Mouse (Mus musculus) liver, postnatal 0 days (tissue): ENCODE measurements around the gene Plet1. TPM values are rescaled to one million over a fixed set of nuclear protein-coding genes. Genes with fewer than 3 reads are reported as not detected.

Experiments
- ATAC-seq: fragments of 200-750 bp; cut with Nextera tagmentation; 2 replicates; pipeline ENCODE4 v1.8.0; 2017; ENCODE audit warnings: mild to moderate bottlenecking, moderate library complexity
- DNase-seq: peaks from one replicate; pipeline ENCODE4 v3.0.0-alpha.2; 2016
- H3K27ac ChIP-seq: fragments of 300-500 bp; sonication (generic); 2 replicates; pipeline ENCODE4 v1.5.1; 2014; ENCODE audit warnings: antibody characterized with exemption, moderate library complexity, mild to moderate bottlenecking, low read depth
- H3K27me3 ChIP-seq: fragments of 300-500 bp; sonication (generic); 2 replicates; pipeline ENCODE4 v1.6.1; 2014; ENCODE audit warnings: low read length, control low read depth, mixed read lengths; ENCODE audit not compliant: insufficient read depth
- H3K36me3 ChIP-seq: fragments of 300-500 bp; sonication (generic); replicated peaks from 2 replicates; pipeline ENCODE4 v1.6.1; 2014; ENCODE audit warnings: mild to moderate bottlenecking, control low read depth, low read length, moderate library complexity, mixed read lengths; ENCODE audit not compliant: insufficient read depth
- H3K4me1 ChIP-seq: fragments of 300-500 bp; sonication (generic); 2 replicates; pipeline ENCODE4 v1.6.1; 2014; ENCODE audit warnings: antibody characterized with exemption, mild to moderate bottlenecking, control low read depth; ENCODE audit not compliant: insufficient read depth
- H3K4me2 ChIP-seq: fragments of 300-500 bp; sonication (generic); 2 replicates; pipeline ENCODE4 v1.6.1; 2014; ENCODE audit warnings: low read depth, mild to moderate bottlenecking, low read length, moderate library complexity, mixed read lengths
- H3K4me3 ChIP-seq: fragments of 300-500 bp; sonication (generic); 2 replicates; pipeline ENCODE4 v1.5.1; 2014; ENCODE audit warnings: low read depth, low read length
- H3K9ac ChIP-seq: fragments of 300-500 bp; sonication (generic); replicated peaks from 2 replicates; pipeline ENCODE4 v1.6.1; 2014; ENCODE audit warnings: mild to moderate bottlenecking, moderate library complexity
- H3K9me3 ChIP-seq: fragments of 300-500 bp; sonication (generic); 2 replicates; pipeline ENCODE4 v1.6.1; 2016; ENCODE audit warnings: mild to moderate bottlenecking, control low read depth, low read length, mixed read lengths
- CTCF ChIP-seq: sonication (generic); IDR thresholded peaks from 2 replicates; pipeline ENCODE4 v1.5.1; 2016; ENCODE audit warnings: antibody characterized with exemption, low read depth
- EP300 ChIP-seq: IDR thresholded peaks from 2 replicates; pipeline ENCODE4 v1.6.1; 2016; ENCODE audit warnings: antibody characterized with exemption, low read depth, mild to moderate bottlenecking
- WGBS: fragments of 180-500 bp; shearing (Covaris S2); extraction: QIAGEN DNeasy Blood & Tissue Kit; methylation state at CpG from one replicate; pipeline ENCODE4 v1.1.7; 2014; ENCODE audit not compliant: insufficient replicate concordance; 5-methylcytosine and 5-hydroxymethylcytosine counted together
- polyA plus RNA-seq: library from polyadenylated mRNA; unstranded; fragments of >200 nt; fragmentation: Nextera tagmentation; extraction: Ambion mirVana; gene quantifications from 2 replicates; pipeline ENCODE4 v1.2.1, GENCODE M21; 2015

Gene Plet1
- polyA plus RNA-seq, 1 experiment from 2014 or later, result 1.0 TPM

DNA sequence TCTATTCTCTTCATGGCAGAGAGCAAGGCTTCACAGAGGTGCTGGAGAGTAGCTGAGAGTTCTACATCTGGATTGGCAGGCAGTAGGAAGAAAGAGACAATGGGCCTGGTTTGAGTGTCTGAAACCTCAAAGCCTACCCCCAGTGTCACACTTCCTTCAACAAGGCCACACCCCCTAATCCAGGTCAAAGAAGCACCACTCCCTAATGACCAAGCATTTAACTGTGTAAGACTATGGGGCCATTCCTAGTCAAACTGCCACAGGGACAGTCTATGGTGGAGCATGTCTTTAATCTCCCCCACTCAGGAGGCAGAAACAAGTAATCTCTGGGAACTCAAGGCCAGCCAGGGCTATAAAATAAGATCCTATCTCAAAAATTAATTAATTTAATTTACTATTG, 3.5 kb upstream of the Plet1 start:
- no peak overlapping the region for H3K4me2 ChIP-seq
- H3K27me3 ChIP-seq, result no peaks in the 10 kb centered on the region
- no peak overlapping the region for H3K4me3 ChIP-seq
- no peak for TF ChIP-seq EP300
- TF ChIP-seq CTCF, result no peak
- DNase-seq (no peak), ATAC-seq (no peak)
- no peak overlapping the region for H3K9ac ChIP-seq
- no peaks in the 10 kb centered on the region for H3K36me3 ChIP-seq
- peaks cover 2% of the 10 kb centered on the region; the same call in 1 of the 2 replicates for H3K4me1 ChIP-seq
- H3K27ac ChIP-seq, result no peak overlapping the region
- no peaks in the 10 kb centered on the region for H3K9me3 ChIP-seq

DNA sequence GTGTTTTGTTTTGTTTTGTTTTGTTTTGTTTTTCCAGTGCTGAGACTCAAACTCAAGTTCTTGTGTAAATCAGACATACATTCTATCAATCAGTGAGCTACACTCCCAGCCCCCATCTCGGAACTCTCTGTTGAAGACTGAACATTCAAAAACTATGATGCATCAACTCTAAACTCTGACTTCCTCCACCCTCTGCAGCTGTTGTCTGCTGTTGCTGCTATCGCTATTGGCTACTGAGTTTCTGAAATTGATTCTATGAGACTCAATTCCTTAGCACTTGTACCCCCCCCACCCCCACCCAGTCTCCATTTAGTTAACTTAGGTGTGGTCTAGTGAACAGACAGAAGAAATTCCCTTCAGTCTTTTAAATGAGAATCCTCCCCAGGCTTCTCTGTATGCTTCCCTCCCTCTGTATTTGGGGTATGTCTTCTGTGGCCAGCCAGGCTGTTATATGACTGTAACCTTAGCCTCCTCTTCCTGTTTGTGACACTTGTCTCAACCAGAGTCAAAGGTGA, 2.7 kb upstream of the Plet1 start:
- no peaks in the 10 kb centered on the region for H3K36me3 ChIP-seq
- no peaks in the 10 kb centered on the region for H3K27me3 ChIP-seq
- no peak overlapping the region for H3K27ac ChIP-seq
- H3K9me3 ChIP-seq, result no peaks in the 10 kb centered on the region
- TF ChIP-seq CTCF (no peak), EP300 (no peak)
- H3K4me2 ChIP-seq, result no peak overlapping the region
- ATAC-seq (no peak), DNase-seq (no peak)
- H3K9ac ChIP-seq, result no peak overlapping the region
- H3K4me3 ChIP-seq, result no peak overlapping the region
- 56% methylated on average over 2 of the region's 2 CpGs for WGBS
- 0 out of 2 replicates have a peak, but pooled peaks cover 3% of the 10 kb centered on the region for H3K4me1 ChIP-seq

GRCm38 (mm10) chr9:50493777-50494176, 548 bp upstream of the Plet1 start:
- H3K27me3 ChIP-seq, result no peaks in the 10 kb centered on the region
- no peaks in the 10 kb centered on the region for H3K36me3 ChIP-seq
- H3K9ac ChIP-seq, result no peak overlapping the region
- no peak overlapping the region for H3K4me3 ChIP-seq
- TF ChIP-seq EP300, result no peak
- TF ChIP-seq CTCF, result no peak
- H3K9me3 ChIP-seq, result no peaks in the 10 kb centered on the region
- WGBS, result 68% methylated on average over 2 of the region's 2 CpGs
- ATAC-seq, result no peak
- no peak overlapping the region for H3K4me2 ChIP-seq
- H3K27ac ChIP-seq, result no peak overlapping the region
- H3K4me1 ChIP-seq, result peaks cover 8% of the 10 kb centered on the region; the same call in 1 of the 2 replicates
- no peak for DNase-seq

DNA sequence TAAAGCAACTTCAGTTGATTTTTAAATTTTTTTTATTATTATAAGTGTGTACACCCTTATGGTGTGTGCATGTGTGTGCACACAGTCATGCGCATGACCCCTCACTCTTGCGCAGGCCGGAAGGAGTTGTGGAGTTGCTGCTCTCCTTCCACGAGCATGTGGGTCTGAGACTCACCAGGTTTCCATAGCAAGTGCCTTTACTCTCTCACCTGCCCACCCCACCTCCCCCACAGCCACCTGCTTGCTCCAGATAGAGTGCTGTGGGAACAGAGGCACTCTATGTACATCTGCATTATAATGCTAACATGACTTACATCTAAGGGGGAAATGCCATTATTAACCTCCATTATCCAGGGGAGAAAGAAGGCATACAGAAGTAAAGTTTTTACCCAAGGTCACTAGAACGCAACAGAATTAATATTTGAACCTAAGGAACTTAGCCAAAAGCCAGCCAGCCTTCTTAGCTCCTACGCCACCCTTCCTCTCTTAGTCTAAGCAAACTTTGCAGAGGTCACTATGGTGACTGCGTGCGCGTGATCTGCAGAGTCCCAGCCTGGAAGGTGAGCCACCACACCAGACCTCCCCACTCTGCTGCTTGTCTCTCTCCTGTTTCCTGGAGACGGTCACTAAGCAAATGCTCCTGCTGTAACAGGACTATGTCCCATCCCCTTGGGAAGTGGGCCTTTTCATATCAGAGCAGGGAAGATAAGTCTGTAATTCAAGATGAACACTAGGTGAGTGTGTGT, 1.3 kb downstream of the Plet1 start:
- Histone ChIP-seq H3K4me1 (peaks cover 11% of the 10 kb centered on the region), H3K27me3 (no peaks in the 10 kb centered on the region), H3K36me3 (no peaks in the 10 kb centered on the region), H3K9me3 (no peaks in the 10 kb centered on the region), H3K4me3 (no peak overlapping the region), H3K27ac (no peak overlapping the region; the same call in 1 of the 2 replicates), H3K9ac (no peak overlapping the region), H3K4me2 (no peak overlapping the region)
- DNase-seq (no peak), ATAC-seq (no peak)
- no peak for TF ChIP-seq CTCF
- no peak for TF ChIP-seq EP300
- 65% methylated on average over 10 of the region's 10 CpGs for WGBS

GRCm38 (mm10) chr9:50496151-50496505, 1.8 kb downstream of the Plet1 start:
- Histone ChIP-seq H3K27me3 (no peaks in the 10 kb centered on the region), H3K27ac (peak overlapping the region; percentile 58), H3K4me2 (peak overlapping the region; percentile 11; the same call in 1 of the 2 replicates), H3K4me3 (no peak overlapping the region), H3K9ac (no peak overlapping the region), H3K9me3 (no peaks in the 10 kb centered on the region), H3K36me3 (no peaks in the 10 kb centered on the region), H3K4me1 (peaks cover 11% of the 10 kb centered on the region)
- DNase-seq (no peak), ATAC-seq (no peak)
- TF ChIP-seq CTCF, result no peak
- no peak for TF ChIP-seq EP300
- WGBS, result 25% methylated on average over 6 of the region's 6 CpGs

DNA sequence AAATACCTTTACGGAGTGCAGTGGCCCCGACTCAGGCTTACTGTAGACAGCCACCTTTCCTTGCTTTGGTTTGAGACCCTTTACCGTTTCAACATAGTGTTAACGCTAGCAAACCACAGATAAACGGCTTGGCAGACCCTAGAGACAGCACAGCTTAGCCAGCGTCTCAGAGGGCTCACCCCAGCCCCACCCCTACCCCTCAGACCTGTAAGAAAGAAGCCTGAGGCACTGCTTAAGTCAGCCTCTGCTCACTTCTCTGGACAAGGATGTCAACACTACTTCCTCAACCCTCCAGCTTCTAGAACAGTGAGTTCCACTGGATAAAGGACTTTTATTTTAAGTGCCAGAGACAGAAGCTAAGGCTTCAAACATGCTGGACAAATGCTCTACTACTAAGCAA, 2.2 kb downstream of the Plet1 start:
- ATAC-seq, result no peak
- no peak for TF ChIP-seq CTCF
- TF ChIP-seq EP300, result no peak
- Histone ChIP-seq H3K36me3 (no peaks in the 10 kb centered on the region), H3K4me1 (peaks cover 11% of the 10 kb centered on the region), H3K4me2 (peak overlapping the region; percentile 11; the same call in 1 of the 2 replicates), H3K27ac (peak overlapping the region; percentile 58), H3K27me3 (no peaks in the 10 kb centered on the region), H3K9ac (no peak overlapping the region), H3K4me3 (no peak overlapping the region), H3K9me3 (no peaks in the 10 kb centered on the region)
- DNase-seq, result no peak
- 14% methylated on average over 6 of the region's 6 CpGs for WGBS
